Mouse (Mus musculus) cerebellum, adult 11 months (tissue): ENCODE measurements around the gene Adcy5.
A peak's percentile ranks its signal among the peaks of the same experiment; 100 is the strongest.

Experiments
- DNase-seq: peaks from one replicate; pipeline ENCODE4 v3.0.0; 2022

Adcy5 gene

GRCm38 (mm10) chr16:35156832-35157231, 2.2 kb downstream of the Adcy5 start:
- DNase-seq: no peak

DNA sequence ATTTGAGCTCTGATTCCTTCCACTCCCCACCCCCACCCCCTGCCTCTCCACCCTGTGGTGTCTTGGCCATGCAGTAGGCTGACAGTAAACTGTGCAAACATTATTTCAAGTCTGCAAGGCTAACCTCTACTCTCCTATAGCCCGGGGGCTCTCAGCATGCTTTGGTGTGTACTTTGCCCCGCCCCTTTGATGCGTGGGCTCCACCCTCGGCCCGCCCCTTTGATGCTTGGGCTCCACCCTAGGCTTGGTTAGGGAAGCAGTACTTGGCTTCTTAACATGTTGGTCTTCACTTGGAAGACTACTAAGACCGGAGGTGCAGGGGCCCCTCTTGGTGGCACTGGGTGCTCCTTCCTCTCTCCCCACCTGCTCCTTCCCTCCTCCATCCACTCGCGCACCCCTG, 4.9 kb downstream of the Adcy5 start:
- DNase-seq: no peak

- DNase-seq: no peak
Measured at GRCm38 (mm10) chr16:35159991-35160390, 5.3 kb downstream of the Adcy5 start.

GRCm38 (mm10) chr16:35164361-35165224, 9.9 kb downstream of the Adcy5 start:
- no peak for DNase-seq

- DNase-seq: no peak
Measured at GRCm38 (mm10) chr16:35165361-35165760, 10.7 kb downstream of the Adcy5 start.

DNA sequence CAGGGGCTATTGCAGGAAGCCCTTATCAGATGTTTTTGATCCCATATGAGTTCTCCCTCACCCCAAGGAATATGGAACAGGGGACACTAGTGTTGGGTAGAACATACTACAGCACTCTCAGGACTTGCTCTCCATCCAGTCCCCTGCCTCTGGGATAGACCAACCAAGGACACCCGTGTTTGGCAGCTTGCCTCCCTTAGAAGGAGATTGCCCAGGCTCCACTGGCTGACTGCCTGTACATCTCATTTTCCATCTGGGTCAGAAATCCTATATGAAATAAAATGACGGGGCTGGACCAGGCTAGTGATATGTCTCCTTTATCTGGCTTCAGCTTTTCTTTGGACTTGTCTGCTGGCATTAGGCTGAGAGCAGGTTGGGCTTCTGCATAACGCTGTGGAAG, 11.1 kb downstream of the Adcy5 start:
- DNase-seq: peak; percentile 47

DNA sequence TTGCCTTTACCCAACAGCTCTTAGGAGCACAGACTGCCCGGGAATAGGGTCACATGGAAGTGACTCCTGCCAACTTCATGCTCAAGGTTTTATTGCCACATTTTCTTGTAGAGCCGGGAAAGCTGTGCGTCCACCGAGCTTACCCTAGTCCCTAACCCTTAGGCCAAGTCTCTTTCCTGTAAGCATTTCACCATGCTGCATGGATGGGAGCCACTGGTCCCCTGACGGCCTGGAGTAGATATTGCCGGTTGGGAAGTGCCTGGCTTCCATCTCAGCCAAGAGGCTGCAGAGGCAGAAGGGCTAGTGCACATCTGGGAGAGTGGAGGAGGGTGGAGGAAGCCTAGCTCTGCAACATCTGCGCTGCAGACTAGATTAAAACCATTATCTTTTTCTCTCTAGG, 14.8 kb downstream of the Adcy5 start:
- no peak for DNase-seq

GRCm38 (mm10) chr16:35172195-35172594, 17.5 kb downstream of the Adcy5 start:
- no peak for DNase-seq

- DNase-seq: no peak
Measured at GRCm38 (mm10) chr16:35178516-35178915, 23.8 kb downstream of the Adcy5 start.

GRCm38 (mm10) chr16:35179082-35179481, 24.4 kb downstream of the Adcy5 start:
- DNase-seq: peak; percentile 77

DNA sequence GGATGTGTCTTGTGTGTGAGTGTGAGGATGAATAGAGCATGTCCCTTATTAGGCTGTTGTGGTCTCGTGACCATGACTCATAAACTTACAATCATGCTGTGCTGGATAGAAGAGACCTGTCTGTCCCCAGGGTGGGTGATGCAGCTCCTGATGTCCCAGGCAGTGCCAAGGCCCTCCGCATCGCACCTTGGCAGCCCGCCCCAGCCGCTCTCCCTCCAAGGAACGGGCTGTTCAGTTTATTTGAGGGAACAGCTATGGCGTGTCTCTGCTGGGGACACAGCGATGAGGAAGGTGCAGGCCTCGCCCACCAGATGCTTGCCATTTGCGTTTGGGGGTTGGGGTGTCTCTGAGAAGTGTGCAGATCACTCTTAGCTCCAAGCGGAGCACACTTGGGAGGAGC, 28.5 kb downstream of the Adcy5 start:
- no peak for DNase-seq

GRCm38 (mm10) chr16:35188111-35188510, 33.4 kb downstream of the Adcy5 start:
- no peak for DNase-seq

- DNase-seq: no peak
Measured at GRCm38 (mm10) chr16:35189420-35190141, 34.9 kb downstream of the Adcy5 start.

GRCm38 (mm10) chr16:35190777-35191176, 36.1 kb downstream of the Adcy5 start:
- no peak for DNase-seq

DNA sequence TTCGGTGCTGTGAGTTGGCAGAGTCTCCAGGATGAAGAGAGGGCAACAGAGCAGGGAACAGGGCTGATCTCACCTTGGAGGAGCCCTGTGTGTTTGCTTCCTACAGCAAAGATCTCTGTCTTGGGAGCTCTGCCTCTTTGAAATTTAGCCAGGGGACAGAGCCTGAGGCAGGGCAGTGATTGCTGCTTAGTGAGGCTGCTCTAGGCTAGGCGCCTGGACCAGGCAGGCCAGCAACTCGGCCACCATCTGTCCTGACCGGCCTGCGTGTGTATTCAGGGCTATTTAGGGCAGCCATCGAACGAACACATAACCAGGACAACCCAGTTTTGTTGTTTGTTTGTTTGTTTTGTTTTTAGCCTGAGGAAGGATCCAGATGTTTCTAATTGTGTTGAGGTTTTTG, 36.6 kb downstream of the Adcy5 start:
- DNase-seq: peak; percentile 42

GRCm38 (mm10) chr16:35192471-35192870, 37.8 kb downstream of the Adcy5 start:
- DNase-seq: no peak

DNA sequence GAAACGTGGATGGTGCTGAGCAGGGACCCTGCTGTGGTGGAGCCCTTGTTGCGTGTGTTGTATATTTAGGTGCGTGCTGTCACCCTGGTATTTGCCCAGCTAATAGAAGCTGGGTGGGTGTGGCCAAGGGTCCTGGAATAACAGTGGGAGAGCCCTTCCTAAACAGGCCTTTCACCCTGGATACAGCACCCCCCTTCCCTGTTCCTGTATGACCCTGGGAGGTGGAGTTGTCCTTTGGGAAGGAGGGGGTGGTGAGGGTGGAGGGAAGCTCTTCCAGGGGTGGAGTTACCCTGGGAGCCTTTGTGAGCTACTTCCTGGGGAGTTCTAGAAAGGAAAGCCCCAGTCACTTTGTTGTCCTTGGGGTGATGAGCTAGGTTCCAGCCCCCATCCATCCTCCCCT, 38.7 kb downstream of the Adcy5 start:
- DNase-seq: no peak

GRCm38 (mm10) chr16:35199721-35200431, 45.2 kb downstream of the Adcy5 start:
- no peak for DNase-seq

DNA sequence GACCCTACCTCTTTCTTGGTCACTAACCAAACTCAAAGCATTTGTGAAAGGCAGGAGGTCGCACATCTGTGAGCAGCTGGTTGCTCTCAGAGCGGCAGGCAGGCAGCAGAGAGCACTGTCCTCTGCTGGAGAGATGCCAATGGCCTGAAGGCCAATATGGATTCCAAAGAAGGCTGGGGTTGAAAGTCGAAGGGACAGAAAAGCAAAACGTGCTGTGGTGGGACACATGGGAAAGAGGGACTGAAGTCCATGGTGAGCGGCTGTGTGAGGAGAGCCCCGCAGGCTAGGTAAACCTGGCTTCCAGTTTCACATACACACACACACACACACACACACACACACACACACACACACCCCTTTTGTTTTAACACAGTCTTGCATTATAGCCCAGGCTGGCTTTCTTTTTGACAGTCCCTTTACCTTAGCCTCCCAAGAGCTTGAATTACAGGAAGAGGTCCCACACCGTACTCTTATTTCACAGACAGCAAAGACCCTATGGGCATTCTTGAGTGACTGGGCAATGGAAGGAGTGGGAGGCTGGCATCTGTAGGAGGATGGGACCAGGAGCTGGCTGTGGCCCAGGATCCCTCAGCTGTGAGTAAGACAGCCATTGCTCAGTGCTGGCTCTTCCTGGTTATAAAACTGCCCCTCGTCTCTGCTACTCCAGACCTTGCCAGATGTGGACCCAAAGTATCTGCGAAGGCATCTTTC, 45.9 kb downstream of the Adcy5 start:
- no peak for DNase-seq

DNA sequence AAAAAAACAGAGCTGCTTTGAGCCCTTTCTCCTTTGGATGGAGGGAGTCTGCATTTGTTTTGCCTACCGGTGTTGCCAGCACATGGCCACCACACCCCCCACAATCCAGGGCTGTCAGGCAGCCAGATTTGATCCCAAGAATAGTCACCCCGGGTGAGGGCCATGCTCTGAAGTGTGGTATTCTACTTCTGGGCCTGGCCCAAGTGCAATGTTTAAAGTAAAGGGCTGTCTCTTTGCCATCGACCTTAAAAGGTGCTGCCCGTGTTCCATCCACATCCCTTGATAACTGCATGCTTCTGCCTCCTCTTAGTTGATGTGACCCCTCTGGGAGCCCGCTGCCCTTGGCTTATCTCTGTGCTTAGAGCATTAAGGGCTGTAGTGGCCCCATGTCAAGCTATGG, 46.6 kb downstream of the Adcy5 start:
- DNase-seq: no peak

DNA sequence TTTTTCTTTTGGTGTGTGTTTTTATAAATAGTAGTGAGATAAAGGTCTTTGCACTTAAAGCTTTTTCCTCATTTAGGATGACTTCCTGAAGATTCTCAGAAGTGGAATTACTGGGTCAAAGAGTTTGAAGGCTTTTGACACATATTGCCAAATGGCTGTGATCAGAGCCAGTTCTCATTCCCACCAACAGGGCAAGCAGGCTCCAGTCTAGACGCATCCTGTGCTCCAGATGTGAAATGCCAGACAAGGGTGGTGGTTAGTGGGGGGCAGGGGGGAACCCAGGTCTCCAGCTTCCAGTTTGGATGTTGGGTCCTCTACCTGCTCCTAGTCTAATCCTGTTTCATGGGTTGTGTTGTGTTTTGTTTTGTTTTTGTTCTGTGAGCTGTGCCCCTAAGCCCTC, 48.8 kb downstream of the Adcy5 start:
- no peak for DNase-seq

- DNase-seq: no peak
Measured at GRCm38 (mm10) chr16:35205681-35206080, 51.0 kb downstream of the Adcy5 start.

DNA sequence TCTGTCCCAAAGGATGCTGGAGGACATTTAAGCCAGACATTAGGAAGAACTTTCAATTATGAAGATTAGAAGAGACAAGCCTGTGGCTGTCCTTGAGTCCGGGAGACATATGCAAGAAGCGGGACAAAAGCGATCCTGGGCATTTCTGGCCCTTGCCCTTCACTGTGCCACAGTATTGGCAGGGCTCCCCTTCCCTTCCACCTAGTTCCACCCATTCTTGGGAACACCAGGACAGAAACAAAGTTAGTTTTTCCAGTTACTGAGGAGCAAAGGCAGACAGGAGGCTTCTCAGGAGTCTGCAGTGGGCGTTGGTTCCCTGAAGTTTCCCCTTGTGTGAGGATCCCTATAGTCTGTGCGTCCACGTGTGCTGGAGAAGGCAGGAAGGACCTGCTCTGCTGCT, 51.7 kb downstream of the Adcy5 start:
- DNase-seq: no peak
